Mouse (Mus musculus) MEL (cell line): ENCODE measurements around the gene Sidt2.

Source experiments
- CTCF ChIP-seq, 3 experiments: IDR thresholded peaks in 2 of 3; conservative IDR thresholded peaks in 1 of 3; 2 replicates each; pipeline ENCODE4 v1.5.1; 2011 to 2012; ENCODE audit warnings: low read length in 3 of 3, low read depth in 2 of 3, mild to moderate bottlenecking in 2 of 3, improper control_type of control experiment in 1 of 3, inconsistent platforms in 1 of 3, mixed read lengths in 1 of 3, moderate library complexity in 1 of 3; ENCODE audit not compliant: control insufficient read depth in 1 of 3, insufficient read depth in 1 of 3, poor library complexity in 1 of 3, severe bottlenecking in 1 of 3
- E2F4 ChIP-seq: IDR thresholded peaks from 2 replicates; pipeline ENCODE4 v1.6.1; 2011; ENCODE audit warnings: low read depth, low read length, improper control_type of control experiment, borderline replicate concordance
- GATA1 ChIP-seq: IDR thresholded peaks from 2 replicates; pipeline ENCODE4 v1.6.1; 2011; ENCODE audit warnings: low read depth, low read length, improper control_type of control experiment
- POLR2A ChIP-seq, 2 experiments: IDR thresholded peaks; 2 replicates each; pipeline ENCODE4 v1.6.1; 2011 to 2012; ENCODE audit warnings: low read length in 2 of 2, mild to moderate bottlenecking in 2 of 2, control low read depth in 1 of 2, improper control_type of control experiment in 1 of 2, low read depth in 1 of 2, moderate library complexity in 1 of 2; ENCODE audit not compliant: control insufficient read depth in 1 of 2, insufficient read depth in 1 of 2, poor library complexity in 1 of 2

GRCm38 (mm10) chr9:45945721-45946120 lies 9.3 kb downstream of the Sidt2 start:
- TF ChIP-seq E2F4 (no peak), POLR2A (IDR thresholded peaks at IDR 0.05; ENCODE audit: control insufficient read depth in 1 of 2, insufficient read depth in 1 of 2, low read depth in 1 of 2, low read length in 2 of 2, poor library complexity in 1 of 2) (no peak), CTCF (IDR thresholded peaks at IDR 0.05 in 2 of 3, conservative IDR thresholded peaks at IDR 0.05 in 1 of 3; ENCODE audit: control insufficient read depth in 1 of 3, insufficient read depth in 1 of 3, low read depth in 2 of 3, low read length in 3 of 3, poor library complexity in 1 of 3, severe bottlenecking in 1 of 3) (no peak), GATA1 (no peak)
